Mouse (Mus musculus): ENCODE measurements around the gene Ppm1e.
A peak's percentile ranks its signal among the peaks of the same experiment; 100 is the strongest.
"Not testable (repeated sequence)": the region's sequence is repeated elsewhere in the genome, so short reads cannot be mapped to it uniquely, and the experiment has no call there.

Gene Ppm1e

GRCm38 (mm10) chr11:87309329-87310074, 49.3 kb downstream of the Ppm1e start:
- no peak for DNase-seq (ENCODE audit: low read depth, low spot score)

GRCm38 (mm10) chr11:87299066-87299465, 59.8 kb downstream of the Ppm1e start:
- no peak for DNase-seq (ENCODE audit: low read depth, low spot score)

- no peak for DNase-seq (ENCODE audit: low read depth, low spot score)
Observed at GRCm38 (mm10) chr11:87296467-87296866, 62.4 kb downstream of the Ppm1e start.

- no peak for DNase-seq (ENCODE audit: low read depth, low spot score)
Observed at GRCm38 (mm10) chr11:87295636-87296035, 63.2 kb downstream of the Ppm1e start.

GRCm38 (mm10) chr11:87289313-87289712, 69.5 kb downstream of the Ppm1e start:
- DNase-seq (ENCODE audit: low read depth, low spot score), result no peak

- DNase-seq (ENCODE audit: low read depth, low spot score), result no peak
Observed at GRCm38 (mm10) chr11:87286194-87286593, 72.6 kb downstream of the Ppm1e start.

GRCm38 (mm10) chr11:87281907-87282475, 76.8 kb downstream of the Ppm1e start:
- DNase-seq (ENCODE audit: low read depth, low spot score), result no peak

GRCm38 (mm10) chr11:87279461-87279860, 79.4 kb downstream of the Ppm1e start:
- DNase-seq (ENCODE audit: low read depth, low spot score), result no peak

GRCm38 (mm10) chr11:87278807-87279206, 80.0 kb downstream of the Ppm1e start:
- no peak for DNase-seq (ENCODE audit: low read depth, low spot score)

GRCm38 (mm10) chr11:87276240-87276985, 82.4 kb downstream of the Ppm1e start:
- DNase-seq (ENCODE audit: low read depth, low spot score), result no peak

- no peak for DNase-seq (ENCODE audit: low read depth, low spot score)
Observed at GRCm38 (mm10) chr11:87275420-87276048, 83.3 kb downstream of the Ppm1e start.

GRCm38 (mm10) chr11:87272725-87273124, 86.1 kb downstream of the Ppm1e start:
- DNase-seq (ENCODE audit: low read depth, low spot score), result no peak

GRCm38 (mm10) chr11:87271479-87271878, 87.3 kb downstream of the Ppm1e start:
- no peak for DNase-seq (ENCODE audit: low read depth, low spot score)

GRCm38 (mm10) chr11:87270958-87271357, 87.9 kb downstream of the Ppm1e start:
- no peak for DNase-seq (ENCODE audit: low read depth, low spot score)

GRCm38 (mm10) chr11:87270446-87270845, 88.4 kb downstream of the Ppm1e start:
- no peak for DNase-seq (ENCODE audit: low read depth, low spot score)

GRCm38 (mm10) chr11:87268803-87269202, 90.0 kb downstream of the Ppm1e start:
- DNase-seq (ENCODE audit: low read depth, low spot score), result peak; percentile 52

GRCm38 (mm10) chr11:87266246-87266645, 92.6 kb downstream of the Ppm1e start:
- no peak for DNase-seq (ENCODE audit: low read depth, low spot score)

GRCm38 (mm10) chr11:87263946-87264345, 94.9 kb downstream of the Ppm1e start:
- no peak for DNase-seq (ENCODE audit: low read depth, low spot score)

GRCm38 (mm10) chr11:87261705-87262104, 97.1 kb downstream of the Ppm1e start:
- not testable (repeated sequence) for DNase-seq (ENCODE audit: low read depth, low spot score)

- DNase-seq (ENCODE audit: low read depth, low spot score), result no peak
Observed at GRCm38 (mm10) chr11:87259792-87260191, 99.0 kb downstream of the Ppm1e start.

- DNase-seq (ENCODE audit: low read depth, low spot score), result no peak
Observed at GRCm38 (mm10) chr11:87257282-87257681, 101.5 kb downstream of the Ppm1e start.

GRCm38 (mm10) chr11:87254149-87254548, 104.7 kb downstream of the Ppm1e start:
- DNase-seq (ENCODE audit: low read depth, low spot score), result peak; percentile 89

Measured in ES-CJ7 (cell line).